Mouse (Mus musculus) kidney, adult 2 months (tissue): Measurements from ENCODE around the gene Lhx8. TPM values are rescaled to one million over a fixed set of nuclear protein-coding genes. Genes with fewer than 3 reads are reported as not detected.

Source experiments
- DNase-seq: peaks from one replicate; pipeline ENCODE4 v3.0.0; 2021
- H3K27ac ChIP-seq: fragments of 200-500 bp; 2 replicates; pipeline ENCODE4 v1.5.1; 2012; ENCODE audit warnings: low read depth, low read length, control low read depth, inconsistent platforms; ENCODE audit not compliant: insufficient read depth
- H3K27me3 ChIP-seq: fragments of 200-500 bp; replicated peaks from 2 replicates; pipeline ENCODE4 v1.6.1; 2012; ENCODE audit warnings: mild to moderate bottlenecking, moderate library complexity, low read length, inconsistent platforms; ENCODE audit not compliant: control insufficient read depth, insufficient read depth
- H3K36me3 ChIP-seq: fragments of 200-500 bp; 2 replicates; pipeline ENCODE4 v1.6.1; 2012; ENCODE audit warnings: mild to moderate bottlenecking, moderate library complexity, low read length, inconsistent platforms; ENCODE audit not compliant: control insufficient read depth, insufficient read depth
- H3K4me1 ChIP-seq: fragments of 200-500 bp; 2 replicates; pipeline ENCODE4 v1.6.1; 2011; ENCODE audit warnings: low read length; ENCODE audit not compliant: control insufficient read depth, insufficient read depth
- H3K4me3 ChIP-seq: fragments of 200-500 bp; 2 replicates; pipeline ENCODE4 v1.5.1; 2011; ENCODE audit warnings: mild to moderate bottlenecking, low read depth, low read length, control low read depth; ENCODE audit not compliant: insufficient read depth
- CTCF ChIP-seq: fragments of 200-500 bp; conservative IDR thresholded peaks from 2 replicates; pipeline ENCODE4 v1.5.1; 2011; ENCODE audit warnings: low read depth, mild to moderate bottlenecking, control low read depth, low read length, moderate library complexity, mixed read lengths; ENCODE audit not compliant: insufficient read depth, insufficient read length
- POLR2A ChIP-seq: fragments of 200-500 bp; IDR thresholded peaks from one replicate; pipeline ENCODE4 v1.6.1; 2011; ENCODE audit warnings: low read depth, low read length, control low read depth
- WGBS: fragments of 180-500 bp; shearing (Covaris S2); methylation state at CpG from one replicate; pipeline ENCODE4 v1.1.7; 2018; 5-methylcytosine and 5-hydroxymethylcytosine counted together
- polyA plus RNA-seq: library from polyadenylated mRNA; depleted of rRNA; stranded (reverse); fragments of >200 nt; gene quantifications from 2 replicates; pipeline ENCODE4 v1.2.3, GENCODE M21; 2012; rRNA removed

The Lhx8 gene
- 0.27 TPM in 1 of 2 replicates, not detected in the other for polyA plus RNA-seq

DNA sequence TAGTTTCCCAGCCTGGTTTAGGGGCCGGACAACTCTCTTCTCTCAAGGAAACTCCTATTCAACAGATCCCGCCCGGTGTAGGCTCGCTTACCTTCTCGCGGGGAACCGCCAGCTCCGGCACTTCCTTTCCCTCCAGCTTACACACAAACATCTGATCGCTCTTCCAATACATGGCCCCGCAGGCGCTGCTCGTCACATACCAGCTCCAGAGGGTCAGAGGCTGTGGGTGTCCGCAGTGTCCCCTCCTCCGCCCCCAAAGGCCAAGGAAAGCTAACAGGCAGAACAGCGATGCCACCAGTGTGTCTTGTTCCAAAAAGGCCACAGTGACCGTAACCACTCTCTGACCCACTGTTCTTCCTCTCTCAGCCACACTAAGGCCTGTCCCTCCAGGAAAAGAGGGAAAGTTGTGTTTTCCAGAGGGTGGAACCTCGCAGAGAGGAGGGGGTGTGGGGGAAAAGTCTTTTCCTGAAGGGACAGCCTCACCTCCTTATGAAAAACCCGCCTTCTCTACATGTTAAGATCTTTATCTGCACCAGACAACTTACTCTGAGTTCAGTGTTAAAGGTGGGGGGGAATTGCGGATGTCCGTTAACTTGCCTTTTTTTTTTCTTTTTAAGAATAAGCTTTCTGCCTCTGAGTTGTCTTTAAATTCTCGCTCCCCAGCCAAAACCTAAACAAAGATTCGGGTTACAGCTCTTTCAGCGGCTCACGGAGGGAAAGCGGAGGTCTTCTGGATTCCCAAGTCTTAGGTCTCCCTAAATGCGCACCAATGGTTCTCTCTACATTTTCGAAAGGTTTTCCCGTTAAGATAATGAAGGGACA lies at the start of gene Lhx8:
Gene Lhx8, minus strand, starts transcription at position 479 of the 822 bp plus-strand sequence.
- WGBS = 6% methylated on average over 28 of the region's 28 CpGs
- TF ChIP-seq POLR2A = no peak
- TF ChIP-seq CTCF = no peak
- Histone ChIP-seq H3K4me1 (peaks cover 6% of the 10 kb centered on the region; the same call in 1 of the 2 replicates), H3K36me3 (no peaks in the 10 kb centered on the region), H3K4me3 (no peak within 1 kb of the TSS), H3K27me3 (peaks cover 21% of the 10 kb centered on the region), H3K27ac (no peak within 1 kb of the TSS)
- peak; percentile 25 for DNase-seq

GRCm38 (mm10) chr3:154373536-154373935 lies 43.1 kb upstream of the Lhx8 start:
- H3K36me3 ChIP-seq = no peaks in the 10 kb centered on the region
- TF ChIP-seq POLR2A = no peak
- no peak overlapping the region for H3K27ac ChIP-seq
- WGBS = 79% methylated on average over 5 of the region's 5 CpGs
- DNase-seq = no peak
- H3K27me3 ChIP-seq = no peaks in the 10 kb centered on the region
- no peak overlapping the region for H3K4me3 ChIP-seq
- H3K4me1 ChIP-seq = no peaks in the 10 kb centered on the region

DNA sequence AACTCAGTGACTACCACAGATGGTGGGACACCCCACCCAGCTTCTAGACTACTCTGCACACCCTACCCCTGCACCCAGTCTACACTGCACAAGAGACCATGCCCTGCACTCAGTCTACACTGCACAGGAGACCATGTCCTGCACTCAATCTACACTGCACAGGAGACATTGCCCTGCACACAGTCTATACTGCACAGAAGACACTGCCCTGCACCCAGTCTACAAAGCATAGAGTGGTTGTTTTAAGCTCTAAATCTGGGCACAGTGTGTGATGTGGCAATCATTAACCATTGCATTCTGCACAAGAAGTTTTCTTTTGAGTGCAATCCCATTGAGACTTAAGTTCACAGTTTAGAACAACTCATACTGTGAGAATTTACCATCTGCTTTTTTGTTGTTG lies 42.2 kb upstream of the Lhx8 start:
- Histone ChIP-seq H3K27ac (no peak overlapping the region), H3K36me3 (no peaks in the 10 kb centered on the region), H3K4me1 (no peaks in the 10 kb centered on the region), H3K27me3 (no peaks in the 10 kb centered on the region), H3K4me3 (no peak overlapping the region)
- no peak for TF ChIP-seq POLR2A
- DNase-seq = peak; percentile 65

- no peak for DNase-seq
- Histone ChIP-seq H3K4me3 (no peak overlapping the region), H3K36me3 (no peaks in the 10 kb centered on the region), H3K27me3 (no peaks in the 10 kb centered on the region), H3K4me1 (no peaks in the 10 kb centered on the region), H3K27ac (no peak overlapping the region)
- WGBS = 47% methylated on average over 3 of the region's 3 CpGs
- TF ChIP-seq POLR2A (no peak), CTCF (no peak)
These were observed 36.9 kb upstream of the Lhx8 start for GRCm38 (mm10) chr3:154367327-154367726.

DNA sequence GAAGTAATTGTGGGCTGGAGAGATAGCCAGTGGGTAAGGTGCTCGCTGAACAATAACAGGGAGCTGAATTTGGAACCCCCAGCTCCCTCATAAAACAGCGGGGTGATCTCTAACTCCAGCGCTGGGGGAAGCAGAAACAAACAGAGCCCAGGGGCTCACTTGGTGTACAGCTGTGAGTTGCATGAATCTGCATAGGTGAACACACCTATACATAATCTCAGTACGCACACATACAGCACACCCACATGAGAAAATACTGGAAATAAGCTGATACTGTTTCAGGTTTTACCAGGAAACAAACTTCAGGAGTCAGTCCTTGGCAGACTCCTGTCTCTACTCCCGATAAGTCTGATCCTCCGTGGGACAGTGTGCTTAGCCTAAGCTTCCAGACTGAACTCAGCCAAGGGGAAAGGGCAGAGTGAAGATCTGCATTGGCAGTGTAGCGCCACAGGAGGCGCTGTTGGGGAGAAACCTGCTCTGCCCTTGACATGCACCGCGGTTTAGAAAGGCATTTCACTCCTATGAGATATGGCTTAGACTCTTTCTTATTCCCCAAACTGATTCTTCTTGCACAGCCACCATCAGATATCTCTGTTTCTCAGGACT lies 34.2 kb upstream of the Lhx8 start:
- H3K36me3 ChIP-seq = no peaks in the 10 kb centered on the region
- H3K27me3 ChIP-seq = no peaks in the 10 kb centered on the region
- WGBS = 22% methylated on average over 10 of the region's 10 CpGs
- H3K4me3 ChIP-seq = no peak overlapping the region
- H3K27ac ChIP-seq = no peak overlapping the region
- DNase-seq = peak; percentile 46
- no peak for TF ChIP-seq POLR2A
- TF ChIP-seq CTCF = no peak; the same call in 1 of the 2 replicates
- no peaks in the 10 kb centered on the region for H3K4me1 ChIP-seq

GRCm38 (mm10) chr3:154363507-154363906 lies 33.0 kb upstream of the Lhx8 start:
- no peaks in the 10 kb centered on the region for H3K27me3 ChIP-seq
- 39% methylated on average over 9 of the region's 9 CpGs for WGBS
- TF ChIP-seq POLR2A (no peak), CTCF (no peak)
- H3K4me1 ChIP-seq = no peaks in the 10 kb centered on the region
- no peaks in the 10 kb centered on the region for H3K36me3 ChIP-seq
- no peak overlapping the region for H3K27ac ChIP-seq
- no peak overlapping the region for H3K4me3 ChIP-seq
- no peak for DNase-seq

DNA sequence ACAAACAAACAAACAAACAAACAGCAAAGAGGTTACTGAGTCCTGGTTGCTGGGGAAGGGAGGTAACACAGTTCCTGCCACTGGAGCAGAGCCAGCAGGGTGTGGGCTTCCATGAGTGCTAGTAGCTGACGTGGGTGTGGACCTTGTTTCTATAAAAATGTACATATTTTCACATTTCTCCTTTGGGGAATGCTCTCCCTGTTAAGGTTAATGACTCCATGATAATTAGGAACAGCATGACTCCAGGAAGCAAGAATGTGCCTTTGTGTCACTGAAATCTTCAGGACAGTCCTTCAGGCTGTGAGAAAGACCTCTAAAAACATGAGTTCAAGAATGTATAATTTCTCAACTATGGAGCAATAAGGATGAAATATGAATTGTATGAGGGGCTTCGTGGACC lies 28.8 kb upstream of the Lhx8 start:
- WGBS = 69% methylated on average over 2 of the region's 2 CpGs
- no peak for TF ChIP-seq POLR2A
- no peak for TF ChIP-seq CTCF
- Histone ChIP-seq H3K27me3 (no peaks in the 10 kb centered on the region), H3K27ac (no peak overlapping the region), H3K4me1 (no peaks in the 10 kb centered on the region), H3K36me3 (no peaks in the 10 kb centered on the region), H3K4me3 (no peak overlapping the region)
- DNase-seq = no peak
